Mouse (Mus musculus): Measurements from ENCODE around the gene Usp48.
"Not testable (repeated sequence)": the region's sequence is repeated elsewhere in the genome, so short reads cannot be mapped to it uniquely, and the experiment has no call there.

Usp48 gene

DNA sequence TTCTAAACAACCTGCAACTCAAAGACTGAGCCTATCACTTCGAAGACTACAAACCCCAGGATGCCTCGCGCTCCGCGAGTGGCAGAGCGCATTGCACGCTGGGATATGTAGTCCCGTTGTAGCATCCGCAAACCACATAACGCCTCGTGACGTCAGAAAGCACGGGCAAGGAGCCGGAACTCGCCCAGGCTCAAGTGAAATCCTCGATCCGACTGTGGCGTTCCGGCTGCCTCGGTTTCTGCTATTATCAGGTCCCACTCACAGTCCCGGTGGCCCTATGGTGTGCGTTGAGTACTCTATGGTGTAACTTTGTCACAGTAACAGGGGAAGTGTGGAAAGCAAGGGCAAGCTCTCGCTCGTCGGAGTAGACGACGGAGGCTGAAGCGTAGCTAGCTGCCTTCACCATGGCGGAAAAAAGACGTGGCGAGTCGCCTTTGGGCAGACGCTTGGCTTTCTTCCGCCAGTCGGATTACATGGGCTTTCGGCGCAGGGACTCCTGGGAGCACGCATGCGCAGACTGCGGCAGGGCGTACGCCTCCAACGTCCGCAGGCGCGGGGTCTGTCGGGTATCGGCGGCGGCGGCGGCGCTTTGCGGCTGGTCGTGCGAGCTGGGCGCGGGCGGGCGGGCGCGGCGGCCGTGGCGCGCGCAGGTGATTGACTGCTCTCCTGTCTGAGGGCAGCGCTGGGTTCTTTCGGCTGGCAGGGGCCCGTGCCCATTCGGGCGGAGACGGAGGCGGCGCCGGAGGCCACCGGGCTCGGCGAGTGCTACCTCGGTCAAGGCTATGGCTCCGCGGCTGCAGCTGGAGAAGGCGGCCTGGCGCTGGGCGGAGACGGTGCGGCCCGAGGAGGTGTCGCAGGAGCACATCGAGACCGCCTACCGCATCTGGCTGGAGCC lies at the start of gene Usp48:
TSS of gene Usp48 (plus strand) at position 155 of the 895 bp plus-strand sequence.
- DNase-seq (ENCODE audit: low spot score) = peak; percentile 99

DNA sequence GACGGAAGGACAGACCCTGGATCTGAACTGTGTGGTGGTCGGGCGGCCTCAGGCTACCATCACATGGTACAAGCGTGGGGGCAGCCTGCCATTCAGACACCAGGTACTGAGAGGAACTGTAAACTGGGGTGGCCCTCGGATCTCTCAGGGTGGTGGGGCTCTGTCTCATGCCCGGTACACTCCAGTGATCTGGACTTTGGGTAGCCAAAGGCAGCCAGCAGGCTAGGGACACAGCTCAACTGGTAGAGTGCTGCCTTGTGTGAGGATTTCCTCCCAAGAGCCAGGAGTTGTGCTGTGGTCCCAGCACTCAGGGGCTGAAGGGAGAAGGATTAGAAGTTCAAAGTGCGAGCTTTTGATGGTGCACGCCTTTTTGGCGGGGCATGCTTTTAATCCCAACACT lies 48.0 kb upstream of the Usp48 start:
- no peak for DNase-seq (ENCODE audit: low spot score)

DNA sequence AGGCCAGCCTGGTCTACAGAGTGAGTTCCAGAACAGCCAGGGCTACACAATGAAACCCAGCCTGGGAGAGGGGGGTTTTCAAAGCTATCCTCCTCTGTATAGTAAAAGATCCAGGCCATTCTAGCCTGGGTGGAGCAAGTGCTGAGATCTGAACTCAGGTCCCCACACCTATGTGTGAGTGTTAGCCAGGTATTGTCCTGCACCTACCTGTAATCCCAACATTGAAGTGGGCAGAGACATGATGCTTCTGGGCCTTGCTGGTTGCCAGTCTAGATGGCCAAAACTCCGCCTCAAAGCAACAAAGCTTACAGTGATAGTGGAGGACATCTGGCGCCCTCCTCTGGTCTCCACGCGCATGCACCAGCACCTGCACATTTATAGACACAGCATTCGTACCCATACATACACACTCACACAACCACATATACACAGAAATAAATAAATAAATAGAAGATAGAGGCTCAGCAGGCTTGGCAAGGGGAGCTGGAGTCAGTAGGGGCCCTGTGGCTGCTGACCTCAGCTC lies 47.5 kb upstream of the Usp48 start:
- DNase-seq (ENCODE audit: low spot score) = no peak

DNA sequence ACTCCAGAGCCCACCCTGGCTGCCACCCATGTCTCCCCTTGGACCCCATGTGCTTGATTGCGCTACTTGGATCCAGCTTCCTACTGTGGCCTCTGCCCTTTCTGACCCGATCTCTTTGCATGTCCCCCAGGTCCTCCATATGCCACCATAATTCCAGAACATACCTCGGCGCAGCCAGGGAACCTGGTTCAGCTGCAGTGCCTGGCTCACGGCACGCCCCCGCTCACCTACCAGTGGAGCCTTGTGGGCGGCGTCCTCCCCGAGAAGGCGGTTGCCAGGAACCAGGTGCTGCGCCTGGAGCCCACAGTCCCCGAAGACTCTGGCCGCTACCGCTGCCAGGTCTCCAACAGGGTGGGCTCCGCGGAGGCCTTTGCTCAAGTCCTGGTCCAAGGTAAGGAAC lies 40.1 kb upstream of the Usp48 start:
- no peak for DNase-seq (ENCODE audit: low spot score)

DNA sequence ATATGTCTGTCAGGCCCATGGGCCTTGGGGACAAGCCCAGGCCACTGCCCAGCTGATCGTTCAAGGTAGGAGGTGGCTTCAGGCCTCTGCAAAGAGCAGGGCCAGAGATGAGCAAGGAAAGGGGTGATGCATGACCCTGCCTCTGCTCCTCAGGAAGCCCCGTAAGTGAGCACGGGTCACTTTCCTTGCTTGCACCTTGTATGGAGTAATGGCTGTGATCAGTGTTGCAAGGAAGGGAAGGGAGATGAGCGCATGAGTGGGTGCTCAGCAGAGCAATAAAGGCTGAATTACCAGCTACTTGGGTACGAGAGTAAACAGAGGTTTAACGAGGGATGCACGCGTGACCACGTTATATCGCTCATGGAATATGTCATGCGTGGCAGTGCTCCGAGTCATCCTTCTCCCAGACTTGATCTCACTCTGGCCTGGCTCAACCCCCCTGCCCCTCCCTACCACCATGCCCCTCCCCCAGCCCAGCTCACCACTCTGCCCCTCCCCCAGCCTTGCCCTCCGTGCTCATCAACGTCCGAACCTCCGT lies 36.8 kb upstream of the Usp48 start:
- no peak for DNase-seq (ENCODE audit: low spot score)

DNA sequence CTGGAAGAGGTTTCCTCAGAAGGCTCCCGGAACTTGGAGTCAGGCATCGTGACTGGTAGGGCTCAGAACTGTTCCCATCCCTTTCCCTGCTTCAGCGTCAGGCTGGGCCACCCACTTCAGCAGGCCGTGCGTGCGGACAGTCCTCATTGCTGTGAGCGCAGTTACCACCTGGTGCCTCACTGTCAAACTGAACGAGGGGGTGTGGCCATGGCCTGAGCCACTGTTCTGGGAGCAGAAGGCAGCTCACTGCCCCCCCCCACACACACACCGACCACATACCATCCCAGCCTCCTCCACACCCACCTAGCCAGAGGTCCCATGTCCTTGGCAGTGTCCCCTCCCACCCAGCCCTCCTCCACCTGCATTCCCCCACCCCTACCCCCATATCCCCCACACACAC lies 23.7 kb upstream of the Usp48 start:
- no peak for DNase-seq (ENCODE audit: low spot score)

DNA sequence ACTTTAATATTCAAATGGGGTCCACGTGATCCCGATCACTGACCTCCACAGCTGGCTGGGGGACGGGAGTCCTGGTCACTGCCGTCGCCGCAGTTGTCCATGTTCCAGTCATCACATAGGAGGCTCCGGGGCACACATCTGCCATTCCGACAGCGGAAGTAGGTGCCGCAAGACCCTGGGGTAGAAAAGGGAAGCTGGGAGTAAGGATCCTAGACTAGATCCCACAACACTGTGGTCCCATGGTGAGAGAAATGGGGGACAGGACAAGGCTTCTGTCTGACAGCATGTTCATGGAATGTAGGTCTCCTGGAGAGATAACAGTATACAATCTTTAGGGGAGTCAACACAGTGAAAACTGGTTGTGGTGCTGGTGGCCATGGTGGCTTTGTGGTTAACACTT lies 19.1 kb upstream of the Usp48 start, which contains the start of gene Ldlrad2:
TSS of gene Ldlrad2 (minus strand) at position 101 of the 400 bp plus-strand sequence.
- no peak for DNase-seq (ENCODE audit: low spot score)

DNA sequence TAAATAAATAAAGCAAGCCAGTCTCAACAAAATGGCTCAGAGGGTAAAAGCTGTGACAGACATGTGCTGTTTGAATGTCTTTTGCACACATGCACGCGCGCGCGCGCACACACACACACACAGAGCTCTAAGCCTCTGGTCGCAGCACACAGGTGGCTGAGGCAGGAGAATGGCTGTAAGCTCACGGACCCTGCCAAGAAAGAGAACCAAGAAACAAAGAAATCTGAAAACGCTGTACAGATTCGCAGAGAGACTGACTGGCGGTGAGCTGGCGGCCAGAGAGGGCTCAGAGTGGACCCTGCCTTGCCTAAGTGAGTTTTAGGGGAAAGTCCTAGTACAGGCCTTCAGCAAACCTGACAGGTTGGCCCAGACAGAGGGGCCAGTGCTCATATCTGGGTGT lies 16.1 kb upstream of the Usp48 start:
- no peak for DNase-seq (ENCODE audit: low spot score)

DNA sequence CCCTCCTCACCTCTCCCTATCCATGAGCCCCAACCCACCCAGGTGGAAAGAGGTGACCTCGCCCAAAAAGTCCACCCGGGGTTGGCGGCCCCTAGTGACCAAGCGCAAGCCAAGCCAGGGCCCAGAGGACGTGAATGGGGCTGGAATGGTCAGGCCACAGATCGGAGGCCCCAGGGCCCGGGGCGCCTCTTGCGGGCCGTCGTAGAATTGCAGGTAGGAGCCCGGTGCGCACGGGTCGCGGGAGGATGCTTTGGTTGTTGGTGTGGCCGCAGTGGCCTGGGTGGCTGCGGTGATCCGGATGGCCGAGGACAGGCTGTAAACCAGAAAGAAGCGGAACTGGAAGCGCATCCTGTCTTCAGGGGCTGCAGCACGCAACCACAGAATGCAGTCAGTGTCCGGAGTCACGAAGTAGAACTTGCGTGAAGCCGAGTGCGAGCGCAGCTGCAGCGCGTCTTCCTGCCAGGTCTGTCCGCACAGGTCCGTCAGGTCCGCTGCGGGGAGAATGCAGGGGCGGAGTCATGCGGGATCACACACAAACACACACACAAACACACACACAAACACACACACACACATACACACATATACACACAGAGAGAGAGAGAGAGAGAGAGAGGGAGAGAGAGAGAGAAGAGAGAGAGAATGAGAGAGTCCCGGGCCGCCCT lies 15.2 kb upstream of the Usp48 start:
- DNase-seq (ENCODE audit: low spot score) = peak; percentile 28

DNA sequence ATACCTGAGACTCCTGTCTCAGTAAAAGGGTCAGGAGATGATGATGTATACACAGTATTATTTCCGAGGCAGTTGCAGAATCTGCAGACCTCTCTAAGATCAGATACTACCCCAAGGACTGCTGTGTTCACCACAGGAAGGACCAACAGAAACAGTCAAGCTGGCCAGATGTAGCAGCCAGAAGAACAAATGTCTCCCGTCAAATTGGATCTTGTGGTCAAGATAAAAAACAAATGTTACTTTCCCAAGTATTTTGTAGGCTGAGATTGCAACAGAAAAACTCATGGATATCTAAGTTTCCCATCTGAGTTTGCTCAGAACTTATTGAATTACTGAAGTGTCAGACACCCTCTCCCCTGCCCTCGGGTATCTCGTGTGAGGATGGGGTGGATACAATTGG lies 13.8 kb upstream of the Usp48 start:
- no peak for DNase-seq (ENCODE audit: low spot score)

DNA sequence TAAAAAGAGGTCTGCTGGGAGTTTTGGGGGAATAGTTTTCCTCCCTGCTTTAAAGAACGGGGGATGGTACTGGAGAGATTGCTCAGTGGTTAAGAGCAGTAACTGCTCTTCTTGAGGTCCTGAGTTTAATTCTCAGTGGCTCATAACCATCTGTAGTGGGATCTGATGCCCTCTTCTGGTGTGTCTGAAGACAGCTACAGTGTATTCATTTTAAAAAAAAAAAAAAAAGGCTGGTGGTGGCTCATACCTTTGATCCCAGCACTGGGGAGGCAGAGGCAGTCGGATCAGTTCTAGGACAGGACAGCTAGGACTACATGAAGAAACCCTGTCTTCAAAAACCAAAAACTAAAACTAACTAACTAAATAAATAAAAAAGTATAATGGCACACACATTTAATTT lies 13.3 kb upstream of the Usp48 start:
- DNase-seq (ENCODE audit: low spot score) = no peak

DNA sequence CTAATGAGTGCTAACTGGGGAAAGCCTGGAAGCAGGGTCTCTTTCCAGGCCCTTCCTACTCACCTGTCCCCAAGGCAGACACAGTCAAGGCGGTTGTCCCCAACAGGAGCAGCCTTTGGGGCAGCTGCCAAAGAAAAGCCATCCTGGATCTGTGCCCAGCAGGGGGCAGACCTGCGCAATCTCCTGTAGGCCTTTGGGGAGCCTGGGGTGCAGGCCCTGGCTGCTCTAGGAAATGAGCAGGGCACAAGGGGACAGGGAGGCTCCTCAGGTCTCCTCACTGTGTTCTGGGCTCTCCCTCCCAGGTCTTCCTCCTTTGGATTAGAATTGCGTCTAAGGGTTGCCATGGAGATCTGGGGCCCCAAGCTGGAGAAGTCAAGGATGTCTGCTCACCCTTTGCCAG lies 11.7 kb upstream of the Usp48 start:
- DNase-seq (ENCODE audit: low spot score) = peak; percentile 31

DNA sequence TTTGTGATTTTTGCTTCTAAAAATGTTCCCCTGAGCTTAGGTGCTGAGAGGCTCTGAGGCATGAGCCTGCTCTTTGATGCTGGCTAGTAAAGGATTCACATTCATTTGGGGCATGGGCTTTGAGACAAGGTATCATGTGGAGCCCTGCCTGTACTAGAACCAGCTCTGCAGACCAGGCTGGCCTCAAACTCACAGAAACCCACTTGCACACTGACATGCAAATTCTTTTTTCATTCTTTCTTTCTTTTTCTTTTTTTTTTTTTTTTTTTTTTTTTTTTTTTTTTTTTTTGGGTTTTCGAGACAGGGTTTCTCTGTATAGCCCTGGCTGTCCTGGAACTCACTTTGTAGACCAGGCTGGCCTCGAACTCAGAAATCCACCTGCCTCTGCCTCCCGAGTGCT lies 4.5 kb upstream of the Usp48 start:
- not testable (repeated sequence) for DNase-seq (ENCODE audit: low spot score)

DNA sequence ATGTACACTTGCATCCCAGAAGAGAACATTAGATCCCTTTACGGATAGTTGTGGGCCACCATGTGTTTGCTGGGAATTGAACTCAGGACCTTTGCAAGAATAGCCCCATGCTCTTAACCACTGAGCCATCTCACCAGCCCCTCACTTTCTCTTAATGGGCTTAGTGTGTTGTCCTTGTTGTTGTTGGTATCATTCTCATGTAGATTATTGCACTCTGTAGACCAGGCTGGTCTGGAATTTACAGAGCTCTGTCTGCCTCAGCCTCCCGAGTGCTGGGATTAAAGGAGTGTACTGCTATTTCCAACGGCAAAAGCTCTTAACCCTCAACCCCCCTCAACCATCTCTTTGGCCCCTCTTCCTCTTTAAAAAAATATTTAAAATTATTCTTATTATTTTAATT lies 4.0 kb upstream of the Usp48 start:
- DNase-seq (ENCODE audit: low spot score) = no peak

DNA sequence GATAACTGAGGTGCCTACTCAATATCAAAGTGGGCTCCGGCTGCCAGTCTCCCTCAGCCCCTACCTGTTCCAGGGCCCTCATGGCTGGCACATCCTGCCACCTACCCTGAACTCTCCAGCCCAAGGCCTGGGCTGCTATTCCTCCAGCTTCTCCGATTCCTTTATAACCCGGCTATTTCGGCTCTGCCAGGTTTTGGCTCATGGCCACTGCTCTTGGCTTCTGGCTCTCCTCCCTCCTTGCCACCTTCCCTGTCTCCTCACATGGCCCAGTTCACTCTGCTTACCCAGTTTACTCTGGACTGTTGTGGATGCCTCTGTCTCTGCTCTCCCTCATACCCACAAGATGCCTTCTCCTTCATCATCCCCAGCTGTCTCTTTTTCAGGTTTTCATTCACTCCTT lies 2.6 kb upstream of the Usp48 start:
- DNase-seq (ENCODE audit: low spot score) = peak; percentile 34

DNA sequence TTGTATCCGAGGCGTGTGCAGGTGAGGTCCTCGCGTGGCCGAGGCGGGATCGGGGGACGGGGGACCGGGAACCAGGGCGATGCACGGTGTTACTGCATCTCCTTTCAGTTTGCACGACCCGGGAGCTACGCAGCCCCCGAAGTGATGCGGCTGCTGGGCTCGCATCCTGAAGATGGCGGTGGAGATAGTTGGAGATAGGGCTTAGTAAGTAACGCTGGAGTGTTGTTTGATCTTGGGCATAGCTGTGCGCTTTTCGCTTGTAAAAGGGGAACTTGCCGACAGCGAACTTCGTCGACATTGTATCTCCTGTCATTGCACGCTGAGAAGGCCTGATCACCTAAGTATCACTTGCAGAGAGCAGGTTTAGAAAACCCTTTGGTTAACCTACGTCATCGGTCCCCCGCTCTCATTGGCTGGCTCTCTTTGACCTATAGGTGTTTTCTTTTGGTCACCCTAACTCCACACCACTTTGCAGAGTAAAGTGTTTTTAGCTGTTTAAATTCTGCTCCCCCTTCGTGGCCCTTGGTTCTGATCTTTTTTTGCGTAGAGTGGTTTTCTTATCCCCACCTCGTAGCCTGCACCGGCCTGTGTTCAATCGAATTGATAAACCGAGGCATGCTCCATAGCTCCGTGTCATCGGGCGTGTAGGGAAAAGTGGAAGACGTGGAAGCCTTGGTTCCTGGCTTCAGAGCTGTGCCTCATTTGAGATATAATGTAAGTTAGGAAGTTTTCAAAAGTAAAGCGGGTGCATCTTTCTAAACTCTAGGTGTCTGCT lies 1.1 kb downstream of the Usp48 start:
- DNase-seq (ENCODE audit: low spot score) = no peak

DNA sequence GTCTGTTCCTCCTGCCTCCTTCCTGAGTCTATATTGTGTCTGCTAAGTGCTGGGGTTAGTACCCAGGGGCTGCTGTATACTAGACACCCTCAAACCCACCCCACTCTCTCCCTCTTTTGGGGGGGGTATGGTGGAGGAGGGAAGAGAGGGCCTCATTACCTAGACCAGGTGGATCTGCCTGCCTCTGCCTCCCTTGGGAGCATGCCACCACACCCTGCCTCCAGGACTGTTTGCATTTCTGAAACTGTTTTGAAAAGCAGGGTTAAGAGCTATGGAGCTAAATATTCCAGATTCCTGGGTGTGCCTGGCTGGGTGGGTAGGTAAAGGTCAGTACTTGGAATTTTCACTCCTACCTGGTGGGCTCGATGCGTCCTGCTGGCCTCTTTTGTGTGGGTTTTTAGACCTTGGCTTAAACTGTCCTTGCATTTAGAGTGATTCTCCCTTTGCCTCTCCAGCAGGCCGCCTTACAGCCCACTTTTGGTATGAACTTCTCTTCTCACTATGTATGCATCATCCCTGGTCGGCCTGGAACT lies 3.6 kb downstream of the Usp48 start:
- DNase-seq (ENCODE audit: low spot score) = no peak

DNA sequence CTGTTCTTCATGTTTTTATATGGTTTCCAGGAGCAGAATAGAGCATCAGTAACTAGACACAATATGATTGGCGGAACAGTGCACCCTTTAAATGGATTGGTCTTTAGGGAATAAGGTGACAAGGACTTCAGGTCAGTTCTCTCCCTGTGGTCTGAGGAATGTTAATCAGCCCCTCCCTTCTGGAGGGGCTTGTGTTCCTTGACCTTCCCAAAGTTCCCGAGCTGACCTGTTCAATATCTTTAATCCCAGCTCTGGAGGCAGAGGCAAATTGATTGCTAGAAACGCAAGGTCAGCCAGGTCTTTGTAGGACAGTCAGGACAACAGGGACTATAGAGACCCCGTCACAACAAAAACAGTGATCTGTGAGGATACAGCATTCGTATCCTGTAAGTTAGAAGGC lies 5.0 kb downstream of the Usp48 start:
- DNase-seq (ENCODE audit: low spot score) = no peak

DNA sequence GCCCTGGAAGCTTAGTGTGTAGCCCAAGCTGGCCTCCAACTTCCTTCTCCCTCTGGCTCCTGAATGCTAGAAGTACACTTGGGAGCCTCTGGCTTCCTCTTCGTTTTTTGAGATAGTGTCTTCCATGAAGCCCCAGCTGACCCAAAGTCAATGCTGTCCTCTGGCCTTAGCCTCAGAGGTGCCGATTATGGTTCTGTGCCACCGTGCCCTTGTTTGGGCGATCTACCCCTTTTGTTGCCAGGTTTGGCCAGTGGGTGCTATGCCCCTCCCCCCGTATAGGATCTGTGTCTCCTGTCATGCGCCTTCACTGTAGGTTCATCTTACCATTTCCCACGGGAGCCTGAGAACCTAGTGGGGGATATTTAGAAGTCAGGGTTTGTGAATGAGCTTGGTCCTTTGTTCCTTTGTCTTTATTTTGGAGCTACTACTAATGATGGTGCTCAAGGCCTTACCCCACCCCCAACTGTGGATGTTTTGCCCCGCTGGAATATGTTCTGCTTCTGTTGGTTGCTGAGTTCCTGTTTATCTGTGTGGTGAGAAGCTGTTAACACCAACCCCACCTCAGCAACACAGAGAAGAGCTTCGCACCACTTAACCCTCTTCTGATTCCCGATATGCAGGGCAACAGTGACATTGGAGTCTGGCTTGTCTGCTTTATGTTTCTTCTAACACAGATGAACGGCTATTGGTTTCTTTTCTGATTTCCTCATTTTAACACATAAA lies 10.1 kb downstream of the Usp48 start:
- DNase-seq (ENCODE audit: low spot score) = no peak

DNA sequence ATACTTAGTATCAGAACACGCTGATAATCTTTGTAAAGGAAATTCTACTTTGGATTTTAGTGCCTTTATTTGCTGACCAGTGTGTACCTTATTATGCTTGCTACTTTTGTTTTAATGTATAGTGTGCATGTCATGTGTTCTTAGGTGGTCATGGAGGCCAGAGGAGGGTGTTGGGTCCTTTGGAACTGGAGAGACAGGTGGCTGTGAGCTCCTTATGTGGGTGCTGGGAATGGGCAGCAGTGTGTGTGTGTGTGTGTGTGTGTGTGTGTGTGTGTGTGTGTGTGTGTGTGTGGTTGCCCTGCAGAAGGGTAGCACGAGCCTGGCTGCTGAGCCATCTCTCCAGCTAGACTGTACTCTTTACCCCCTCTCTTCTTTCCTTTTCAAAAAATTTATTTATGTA lies 13.5 kb downstream of the Usp48 start:
- DNase-seq (ENCODE audit: low spot score) = no peak

DNA sequence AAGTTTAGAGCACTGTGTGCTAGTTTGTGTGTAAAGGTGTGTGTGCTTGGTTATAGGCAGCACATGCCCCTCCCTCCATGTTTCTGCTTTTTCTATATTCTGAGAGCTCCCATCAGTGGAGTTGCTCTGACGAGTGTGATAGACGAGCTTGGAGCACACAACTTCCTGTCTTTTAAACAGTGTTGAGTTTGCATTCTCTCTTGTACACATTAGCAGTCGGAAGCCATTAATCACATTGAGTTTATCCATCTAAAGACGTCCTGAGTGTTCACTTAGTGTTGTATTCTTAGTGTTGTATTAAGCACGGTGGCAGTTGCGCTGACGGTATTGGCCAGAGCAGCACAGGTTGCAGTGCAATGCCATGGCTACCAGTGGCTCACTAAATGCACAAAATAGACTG lies 15.7 kb downstream of the Usp48 start:
- no peak for DNase-seq (ENCODE audit: low spot score)
